Mouse (Mus musculus): ENCODE results near the gene Khdrbs2. TPM values are rescaled to one million over a fixed set of nuclear protein-coding genes. Genes with fewer than 3 reads are reported as not detected.

The Khdrbs2 gene
- 1 to 10 TPM in 3 of 4 experiments, under 1 TPM in 1; 0.84 to 1.9 (median 1.2) TPM for total RNA-seq (2022)

DNA sequence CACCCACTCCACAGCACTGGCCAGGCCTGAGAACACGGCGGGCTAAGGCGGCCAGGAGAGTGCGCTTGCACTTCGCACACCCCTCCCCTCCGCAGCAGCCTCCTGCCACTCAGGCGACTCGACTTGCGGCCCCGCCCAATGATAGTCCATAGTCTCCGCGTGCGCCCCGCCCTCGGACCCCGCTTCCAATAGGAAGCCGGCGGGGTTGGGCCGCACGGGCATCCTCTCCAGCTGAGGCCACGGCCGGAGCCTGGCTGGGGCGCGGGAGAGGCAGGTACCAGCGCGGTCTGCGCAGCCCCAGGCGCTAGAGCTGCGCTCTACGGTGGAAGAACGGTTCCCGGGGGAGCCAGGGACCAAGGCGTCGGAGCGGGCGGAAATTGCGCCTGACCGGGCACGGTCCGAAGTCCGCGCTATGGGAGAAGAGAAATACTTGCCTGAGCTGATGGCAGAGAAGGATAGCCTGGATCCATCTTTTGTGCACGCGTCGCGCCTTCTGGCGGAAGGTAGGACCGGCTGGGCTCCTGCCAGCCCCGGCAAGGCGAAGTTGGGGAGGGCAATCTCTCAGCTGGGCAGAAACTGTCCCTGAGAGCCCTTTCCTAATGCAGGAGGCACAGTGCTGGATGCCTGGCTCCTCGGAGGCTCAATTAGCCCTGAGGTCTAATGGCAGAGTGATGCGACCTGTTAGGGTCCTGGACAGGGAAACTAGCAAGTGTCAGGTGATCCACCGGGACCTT lies at the start of gene Khdrbs2:
Gene Khdrbs2, plus strand, starts transcription at position 209 of the 734 bp plus-strand sequence.
- peak; percentile 49 for DNase-seq

DNA sequence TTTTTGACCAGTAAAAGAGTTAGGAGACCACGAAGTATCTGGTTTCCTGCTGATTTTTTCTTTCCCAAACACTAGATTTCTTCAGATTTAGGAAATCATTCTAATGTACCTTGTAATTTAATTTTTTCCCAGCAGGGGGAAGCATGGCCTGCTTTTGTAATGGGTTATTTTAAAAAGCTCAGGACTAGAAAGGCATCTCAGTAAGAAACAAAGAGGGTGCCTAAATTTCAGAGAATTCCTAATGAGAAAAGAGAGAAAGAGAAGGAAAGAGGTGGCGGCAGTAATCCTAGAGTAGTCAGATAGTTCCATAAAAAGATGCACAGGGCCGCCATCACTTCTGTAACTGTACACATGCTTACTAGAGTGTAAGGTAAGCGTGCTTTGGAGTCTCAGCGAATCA lies 2.1 kb downstream of the Khdrbs2 start:
- no peak for DNase-seq

GRCm38 (mm10) chr1:32199664-32200260 lies 27.2 kb downstream of the Khdrbs2 start:
- DNase-seq = no peak

- DNase-seq = no peak
Observed at GRCm38 (mm10) chr1:32248443-32248842, 75.9 kb downstream of the Khdrbs2 start.

GRCm38 (mm10) chr1:32249602-32250001 lies 77.1 kb downstream of the Khdrbs2 start:
- no peak for DNase-seq

GRCm38 (mm10) chr1:32250337-32250736 lies 77.8 kb downstream of the Khdrbs2 start:
- DNase-seq = no peak

GRCm38 (mm10) chr1:32258942-32259341 lies 86.4 kb downstream of the Khdrbs2 start:
- DNase-seq = no peak

DNA sequence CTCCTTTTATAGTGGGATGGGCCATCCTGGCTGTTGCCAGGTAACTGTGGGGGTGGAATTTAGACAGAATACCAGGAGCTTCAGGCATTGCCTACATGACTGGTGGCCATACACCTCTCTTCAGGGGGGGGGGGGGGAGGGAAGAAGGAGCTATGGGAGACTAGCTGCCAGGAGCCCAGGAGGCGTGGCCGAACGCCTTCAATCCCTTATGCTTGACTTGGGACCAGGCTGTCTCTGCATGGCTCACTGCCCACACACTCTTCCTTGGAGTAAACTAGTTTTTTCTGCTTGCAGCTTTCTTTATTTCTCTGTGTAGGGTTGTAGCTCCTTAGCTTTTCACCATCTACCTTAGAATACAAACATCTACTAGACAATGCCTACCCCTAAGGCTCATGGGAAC lies 98.0 kb downstream of the Khdrbs2 start:
- DNase-seq = no peak

- DNase-seq = no peak
Observed at GRCm38 (mm10) chr1:32294702-32295101, 122.2 kb downstream of the Khdrbs2 start.

DNA sequence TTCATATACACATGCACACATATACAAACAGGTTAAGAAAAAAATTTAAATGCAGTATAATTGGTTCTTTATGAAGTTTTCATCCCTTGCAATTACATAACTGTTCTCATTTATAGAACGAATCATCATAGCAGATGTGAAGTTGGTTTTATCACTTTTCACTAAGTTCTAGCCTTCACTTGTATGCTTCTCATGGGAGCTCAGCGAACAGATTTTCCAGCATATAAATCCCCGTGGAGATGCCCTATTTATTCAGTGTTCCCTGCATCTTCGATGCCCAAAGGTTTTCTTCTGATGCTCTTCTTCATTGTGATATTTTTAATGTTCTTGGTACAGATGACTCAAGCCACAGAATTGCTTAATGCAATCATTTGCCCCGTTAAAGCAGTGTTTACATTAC lies 128.9 kb downstream of the Khdrbs2 start:
- no peak for DNase-seq

GRCm38 (mm10) chr1:32309074-32309473 lies 136.6 kb downstream of the Khdrbs2 start:
- no peak for DNase-seq

GRCm38 (mm10) chr1:32309637-32310036 lies 137.1 kb downstream of the Khdrbs2 start:
- no peak for DNase-seq

GRCm38 (mm10) chr1:32339108-32339507 lies 166.6 kb downstream of the Khdrbs2 start:
- DNase-seq = no peak

- no peak for DNase-seq
Observed at GRCm38 (mm10) chr1:32347538-32347937, 175.0 kb downstream of the Khdrbs2 start.

DNA sequence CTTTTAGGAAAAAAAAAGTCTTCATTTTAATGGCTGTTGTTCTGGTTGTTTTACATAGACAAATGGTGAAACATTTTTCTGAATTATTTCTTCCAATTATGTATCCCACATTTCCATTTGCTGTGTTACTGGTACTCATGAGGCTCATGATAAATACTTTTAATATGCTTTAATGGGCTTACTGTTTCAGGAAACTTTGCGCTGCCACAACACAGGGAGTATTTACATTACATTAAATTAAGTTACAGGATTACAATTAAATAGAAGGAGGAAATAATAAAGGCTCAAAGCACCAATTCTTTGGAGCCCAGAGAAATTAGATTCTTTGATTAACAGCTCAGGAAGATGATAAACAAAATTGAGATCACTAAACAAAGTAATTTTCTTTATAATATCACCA lies 179.6 kb downstream of the Khdrbs2 start:
- no peak for DNase-seq

DNA sequence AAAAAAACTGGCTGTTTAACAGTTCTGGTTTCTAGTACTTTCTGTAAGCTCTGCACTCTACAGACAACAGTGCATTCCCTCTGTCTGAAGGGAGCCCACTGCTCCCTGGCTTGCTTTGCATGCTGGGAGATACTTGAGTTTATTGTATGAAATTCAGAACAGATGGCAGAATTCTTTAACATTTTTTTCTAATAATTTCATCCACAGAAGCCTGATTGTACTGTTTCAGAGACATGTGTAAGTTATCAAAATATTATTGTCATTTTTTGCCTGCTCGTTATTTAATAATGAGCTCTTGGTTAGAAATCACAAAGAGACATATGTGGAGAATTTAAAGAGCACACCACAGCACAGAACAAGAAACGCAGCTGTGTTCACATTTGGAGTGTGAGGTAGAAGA lies 191.0 kb downstream of the Khdrbs2 start:
- no peak for DNase-seq

- DNase-seq = no peak
Observed at GRCm38 (mm10) chr1:32397553-32397952, 225.0 kb downstream of the Khdrbs2 start.

GRCm38 (mm10) chr1:32407651-32408050 lies 235.1 kb downstream of the Khdrbs2 start:
- DNase-seq = no peak

DNA sequence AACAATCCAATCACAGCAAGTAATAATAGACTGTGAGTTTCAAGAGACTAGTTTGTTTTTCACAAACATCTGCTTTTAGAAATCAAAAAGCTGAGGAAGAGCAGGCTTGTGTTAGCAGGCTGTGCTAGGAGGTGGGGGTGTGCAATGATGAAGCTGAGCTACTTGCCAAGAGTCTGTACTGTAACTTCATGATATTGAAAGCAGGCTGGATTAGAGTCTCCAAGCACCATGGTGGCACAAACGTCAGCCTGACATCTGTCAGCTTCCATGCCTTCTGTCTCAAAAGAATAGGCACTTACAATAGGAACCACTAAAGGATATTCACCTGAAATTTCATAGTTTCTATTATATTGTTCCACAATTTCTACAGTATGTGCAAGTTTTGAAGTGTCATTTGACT lies 255.9 kb downstream of the Khdrbs2 start:
- DNase-seq = no peak

DNA sequence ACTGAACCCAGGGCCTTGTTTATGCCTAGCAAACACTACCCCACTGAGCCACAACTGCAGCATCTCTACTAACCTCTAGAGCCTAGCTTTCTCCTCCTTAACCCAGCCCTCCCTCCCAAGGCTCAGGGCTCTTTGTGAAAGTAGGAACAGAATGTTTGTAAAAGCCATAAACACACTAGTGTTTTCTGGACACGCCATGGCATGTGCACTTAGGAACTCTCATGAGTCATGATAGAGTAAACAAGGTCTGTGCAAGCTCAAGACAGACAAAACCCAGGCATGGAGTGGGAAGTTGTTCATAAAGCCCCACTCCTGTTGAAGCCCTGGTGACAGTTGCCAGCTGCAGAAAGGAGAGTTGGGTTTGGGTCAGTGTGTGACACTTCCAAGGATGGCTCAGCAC lies 257.0 kb downstream of the Khdrbs2 start:
- no peak for DNase-seq

GRCm38 (mm10) chr1:32430516-32430915 lies 258.0 kb downstream of the Khdrbs2 start:
- no peak for DNase-seq

DNA sequence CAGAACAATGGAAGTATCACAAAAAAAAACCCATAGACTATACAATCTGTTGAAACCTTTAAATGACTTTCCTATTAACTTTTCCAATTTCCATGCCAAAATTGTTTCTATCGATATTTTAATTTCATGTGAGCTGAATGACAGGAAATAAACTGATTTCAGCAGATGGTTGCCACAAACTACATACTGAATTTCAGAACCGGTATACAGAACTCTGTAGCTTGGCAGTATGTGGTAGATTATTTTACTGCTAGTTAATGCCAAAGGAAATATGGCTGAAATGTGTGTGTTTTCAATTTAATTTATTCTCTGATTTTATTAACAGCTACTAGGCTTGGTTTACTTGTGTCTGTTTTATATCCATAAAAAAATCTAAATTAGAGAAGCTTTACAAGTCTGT lies 260.6 kb downstream of the Khdrbs2 start:
- no peak for DNase-seq

DNA sequence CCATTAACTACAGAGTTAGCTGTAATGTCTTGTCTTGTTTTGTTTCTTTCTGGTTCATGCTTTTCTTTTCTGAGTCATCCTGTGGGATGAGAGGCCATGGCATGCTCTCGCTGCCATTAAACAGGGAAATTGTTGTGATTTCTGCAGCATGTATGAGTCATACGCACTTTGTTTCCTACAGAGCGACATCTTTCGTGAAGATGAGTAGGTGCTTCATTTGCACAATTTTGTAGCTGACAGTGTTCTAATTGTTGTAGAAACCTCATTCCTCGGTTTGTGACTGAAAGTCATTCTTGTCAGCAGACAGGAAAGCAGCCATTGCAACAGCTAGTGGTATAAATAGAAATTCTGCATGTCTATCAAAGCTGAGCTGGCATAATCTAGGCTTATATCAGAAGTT lies 271.4 kb downstream of the Khdrbs2 start:
- DNase-seq = no peak

DNA sequence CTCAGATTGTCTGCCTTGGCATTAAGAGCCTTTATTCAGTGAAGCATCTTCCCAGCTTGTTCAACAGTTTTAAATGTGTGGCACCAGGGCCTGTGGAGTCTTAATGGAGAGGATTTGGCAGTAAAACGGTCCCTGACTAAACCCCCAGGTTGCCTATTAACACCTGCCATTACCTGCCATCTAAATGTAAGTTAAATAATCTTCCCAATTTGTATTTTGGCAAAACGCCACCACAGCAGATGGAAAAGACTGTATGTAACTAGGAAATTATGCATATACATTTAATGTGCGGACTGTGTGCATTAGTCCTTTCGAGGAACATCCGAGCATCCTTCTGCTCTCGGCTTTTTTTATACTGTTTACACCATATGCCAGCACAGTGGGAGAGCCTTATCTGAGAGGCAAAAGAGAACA lies 290.6 kb downstream of the Khdrbs2 start:
- DNase-seq = no peak
